Mouse (Mus musculus) layer of hippocampus, adult 11-12 months (tissue): ENCODE results near the gene Rfc4.
"Not testable (repeated sequence)": the region's sequence is repeated elsewhere in the genome, so short reads cannot be mapped to it uniquely, and the experiment has no call there.

Experiments used
- DNase-seq: peaks from one replicate; pipeline ENCODE4 v3.0.0; 2022; ENCODE audit warnings: low spot score

The Rfc4 gene

GRCm38 (mm10) chr16:23102340-23103037 lies 25.0 kb downstream of the Rfc4 start:
- DNase-seq: no peak

DNA sequence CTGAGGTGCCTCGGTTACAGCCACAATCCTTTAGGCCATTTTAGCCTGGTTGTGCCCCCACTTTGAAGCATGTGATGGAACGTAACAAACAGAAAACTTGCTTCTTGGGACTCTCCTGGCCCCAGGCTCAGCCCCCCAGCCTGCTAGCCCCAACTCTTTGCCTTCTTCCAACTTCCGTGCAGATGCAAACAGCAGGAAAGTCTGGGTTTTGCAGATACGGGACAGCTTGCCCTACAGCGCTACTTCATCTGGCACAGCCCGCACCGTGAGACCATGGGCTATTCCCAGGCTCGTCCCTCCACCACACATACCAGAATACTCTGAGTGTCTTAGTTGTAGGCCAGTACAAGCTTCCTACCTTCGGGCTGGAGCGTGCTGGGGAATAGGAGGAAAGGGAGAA lies 26.9 kb downstream of the Rfc4 start:
- DNase-seq: no peak

GRCm38 (mm10) chr16:23100099-23100575 lies 27.4 kb downstream of the Rfc4 start:
- DNase-seq: no peak

GRCm38 (mm10) chr16:23099632-23100031 lies 27.9 kb downstream of the Rfc4 start:
- DNase-seq: no peak

- DNase-seq: not testable (repeated sequence)
These were observed 29.5 kb downstream of the Rfc4 start for GRCm38 (mm10) chr16:23098105-23098452.

DNA sequence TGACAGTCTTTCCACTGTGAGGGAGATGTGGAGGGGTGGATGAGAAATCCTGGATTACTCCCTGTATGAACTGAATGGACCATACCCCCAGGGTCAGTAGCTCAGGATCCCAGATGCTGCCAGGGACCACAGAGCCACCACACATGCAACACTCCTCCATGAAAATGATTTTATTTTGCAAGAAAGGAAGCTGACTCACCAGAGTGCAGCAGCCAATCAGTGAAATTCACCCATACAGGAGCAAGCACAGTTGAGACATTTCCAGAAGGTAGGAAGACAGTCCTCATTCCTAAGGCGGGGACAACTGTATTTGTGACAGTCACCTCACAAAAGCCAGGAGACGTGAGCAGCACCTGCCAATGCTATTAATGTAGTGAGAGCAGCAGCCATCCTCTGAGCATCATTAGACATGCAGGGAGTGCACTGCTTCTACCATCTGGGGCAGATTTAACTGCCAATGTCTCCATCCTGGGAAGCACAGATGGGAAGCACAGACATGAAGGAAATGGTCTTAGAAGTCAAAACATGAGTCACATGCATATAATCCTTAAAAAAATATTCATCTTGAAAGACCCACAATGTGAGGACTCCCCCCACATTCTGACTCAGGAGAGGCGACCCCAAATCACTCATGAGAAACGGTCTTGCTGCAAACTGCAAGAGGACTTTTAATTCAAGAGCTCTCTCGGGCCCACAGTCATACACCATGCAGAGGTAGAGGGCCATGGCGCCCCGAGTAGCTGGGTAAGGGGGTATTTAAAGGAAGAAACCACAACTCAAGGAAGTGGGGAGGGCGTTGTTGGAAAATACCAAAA lies 30.0 kb downstream of the Rfc4 start:
- DNase-seq: peak; percentile 41

- not testable (repeated sequence) for DNase-seq
These were observed 30.7 kb downstream of the Rfc4 start for GRCm38 (mm10) chr16:23096886-23097285.

DNA sequence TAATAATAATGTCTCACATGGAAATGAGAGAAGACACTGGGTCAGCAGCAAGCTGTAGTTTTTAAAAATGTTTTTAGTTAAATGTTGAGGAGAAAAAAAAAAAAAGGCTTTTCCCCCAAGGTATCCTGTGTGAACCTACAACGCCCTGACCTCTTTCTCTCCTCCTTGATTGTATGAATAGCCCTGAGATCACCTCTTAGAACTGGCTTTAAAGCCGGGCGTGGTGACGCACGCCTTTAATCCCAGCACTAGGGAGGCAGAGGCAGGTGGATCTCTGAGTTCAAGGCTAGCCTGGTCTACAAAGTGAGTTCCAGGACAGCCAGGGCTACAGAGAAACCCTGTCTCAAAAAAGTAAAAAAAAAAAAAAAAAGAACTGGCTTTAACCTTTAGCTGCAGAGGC lies 32.0 kb downstream of the Rfc4 start:
- not testable (repeated sequence) for DNase-seq

DNA sequence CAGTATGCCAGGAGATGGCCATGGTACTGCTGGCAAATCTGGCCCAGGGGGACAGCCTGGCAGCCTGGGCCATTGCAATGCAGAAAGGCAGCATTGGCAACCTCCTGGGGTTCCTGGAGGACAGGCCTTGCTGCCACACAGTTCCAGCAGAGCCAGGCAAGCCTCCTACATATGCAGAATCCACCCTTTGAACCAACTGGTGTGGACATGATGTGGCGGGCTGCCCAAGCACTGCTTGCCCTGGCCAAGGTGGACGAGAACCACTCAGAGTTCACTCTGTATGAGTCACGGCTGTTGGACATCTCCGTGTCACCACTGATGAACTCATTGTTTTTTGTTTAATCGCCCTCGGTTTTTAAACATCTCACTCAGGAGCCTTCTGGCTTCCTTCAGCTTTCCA lies 33.4 kb downstream of the Rfc4 start:
- no peak for DNase-seq

DNA sequence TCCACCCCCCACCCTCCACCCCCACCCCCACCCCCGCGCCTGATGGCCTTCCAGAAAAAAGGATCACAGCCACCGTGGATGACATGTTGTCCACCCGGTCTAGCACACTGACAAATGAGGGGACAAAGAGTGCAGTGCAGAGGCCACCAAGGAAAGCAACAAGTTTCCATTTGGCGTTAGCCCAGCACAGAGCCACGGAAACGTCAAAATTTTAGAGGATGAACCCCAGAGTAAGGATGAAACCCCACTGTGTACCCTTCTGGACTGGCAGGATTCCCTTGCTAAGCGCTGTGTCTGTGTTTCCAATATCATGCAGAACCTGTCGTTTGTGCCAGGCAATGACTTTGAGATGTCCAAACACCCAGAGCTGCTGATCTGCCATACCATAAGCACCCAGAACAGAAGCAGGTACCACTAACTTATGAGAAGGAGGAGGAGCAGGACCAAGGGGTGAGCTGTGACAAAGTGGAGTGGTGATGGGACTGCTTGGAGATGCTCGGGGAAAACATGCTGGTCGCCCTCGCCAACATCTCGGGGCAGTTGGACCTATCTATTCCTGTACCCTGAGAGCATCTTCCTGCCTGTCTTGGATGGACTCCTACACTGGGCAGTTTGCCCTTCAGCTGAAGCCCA lies 34.1 kb downstream of the Rfc4 start:
- no peak for DNase-seq

DNA sequence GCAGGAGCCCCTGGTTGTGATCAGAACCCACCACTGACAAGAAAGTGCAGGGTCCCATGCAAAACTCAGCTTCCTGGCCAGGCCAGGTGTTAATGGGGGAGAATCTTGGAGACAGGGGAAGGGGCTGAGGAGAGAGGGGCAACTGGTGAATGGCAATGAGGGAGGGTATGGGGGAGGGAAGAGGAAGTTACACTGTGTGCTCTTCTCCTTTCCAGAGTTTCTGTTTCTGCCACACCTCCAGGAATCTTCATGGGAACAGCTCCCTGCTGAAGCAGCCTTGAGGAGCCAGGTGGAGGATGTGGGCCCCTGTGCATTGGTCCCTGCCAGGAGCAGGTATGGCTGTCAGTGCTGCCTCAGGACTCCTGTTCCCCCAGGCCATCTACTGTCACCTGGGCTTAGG lies 36.2 kb downstream of the Rfc4 start:
- not testable (repeated sequence) for DNase-seq

DNA sequence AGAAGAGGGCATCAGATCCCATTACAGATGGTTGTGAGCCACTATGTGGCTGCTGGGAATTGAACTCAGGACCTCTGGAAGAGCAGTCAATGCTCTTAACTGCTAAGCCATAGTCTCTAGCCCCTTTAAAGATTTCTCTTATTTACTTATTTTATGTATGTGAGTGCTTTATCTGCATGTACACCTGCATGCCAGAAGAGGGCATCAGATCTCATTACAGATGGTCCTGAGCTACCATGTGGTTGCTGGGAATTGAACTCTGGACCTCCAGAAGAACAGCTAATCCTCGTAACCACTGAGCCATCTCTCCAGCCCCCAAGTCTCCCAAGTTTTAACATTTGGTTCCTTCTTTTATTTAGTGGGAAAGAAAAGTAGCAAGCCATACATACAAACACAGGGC lies 39.0 kb downstream of the Rfc4 start:
- not testable (repeated sequence) for DNase-seq

- DNase-seq: not testable (repeated sequence)
These were observed 39.8 kb downstream of the Rfc4 start for GRCm38 (mm10) chr16:23087712-23088111.

DNA sequence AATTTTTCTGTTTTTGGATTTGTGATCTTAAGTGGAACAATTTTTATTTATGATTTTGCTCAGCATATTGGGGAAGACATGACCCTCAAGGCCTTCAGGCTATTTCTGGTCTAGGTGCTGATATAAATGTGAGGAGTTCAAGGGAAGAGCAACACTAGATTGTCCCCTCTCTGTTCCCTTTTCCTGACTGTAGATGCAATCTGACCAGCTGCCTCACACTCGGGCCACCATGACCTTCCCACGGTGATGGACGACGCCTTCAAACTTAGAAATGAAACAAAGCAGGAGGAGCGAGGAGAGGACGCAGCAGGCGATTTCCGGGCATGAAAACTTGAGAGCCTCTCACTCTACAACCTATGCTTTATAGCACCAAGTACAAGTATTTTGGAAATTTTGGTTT lies 40.4 kb downstream of the Rfc4 start:
- DNase-seq: not testable (repeated sequence)

DNA sequence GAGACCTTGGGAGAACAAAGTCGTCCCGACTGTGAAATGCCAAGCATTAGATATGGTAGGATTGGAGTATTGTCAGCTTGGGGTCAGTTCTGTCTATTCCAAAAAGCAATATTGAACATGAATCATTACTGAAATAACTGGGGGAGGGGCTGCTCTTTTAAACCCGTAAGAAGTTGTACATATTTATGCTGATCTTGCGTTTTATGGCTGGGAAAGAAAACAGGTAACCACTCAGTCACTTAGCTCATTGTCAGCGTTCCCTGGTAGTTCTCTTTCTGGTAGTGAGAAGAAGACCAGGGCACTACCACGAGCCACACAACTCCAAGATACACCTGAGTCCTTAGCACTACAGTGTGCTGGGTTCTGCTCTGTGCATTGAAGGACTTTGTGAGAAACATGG lies 50.0 kb downstream of the Rfc4 start:
- DNase-seq: not testable (repeated sequence)
